Mouse (Mus musculus) kidney, postnatal 0 days (tissue): ENCODE measurements around the gene Lclat1. TPM values are rescaled to one million over a fixed set of nuclear protein-coding genes. Genes with fewer than 3 reads are reported as not detected.

ENCODE experiments used
- ATAC-seq: fragments of 200-750 bp; cut with Nextera tagmentation; replicated peaks from 2 replicates; pipeline ENCODE4 v1.8.0; 2017; ENCODE audit warnings: low read depth, moderate number of reproducible peaks, moderate TSS enrichment, moderate library complexity; ENCODE audit not compliant: low FRiP score
- DNase-seq: peaks from one replicate; pipeline ENCODE4 v3.0.0-alpha.2; 2016; ENCODE audit warnings: low spot score
- H3K27ac ChIP-seq: fragments of 300-500 bp; sonication (generic); 2 replicates; pipeline ENCODE4 v1.5.1; 2014; ENCODE audit warnings: mild to moderate bottlenecking
- H3K27me3 ChIP-seq: fragments of 300-500 bp; sonication (generic); 2 replicates; pipeline ENCODE4 v1.6.1; 2014; ENCODE audit warnings: low read length, mixed read lengths; ENCODE audit not compliant: insufficient read depth
- H3K36me3 ChIP-seq: fragments of 300-500 bp; sonication (generic); 2 replicates; pipeline ENCODE4 v1.6.1; 2014; ENCODE audit warnings: low read length, mixed read lengths; ENCODE audit not compliant: insufficient read depth
- H3K4me1 ChIP-seq: fragments of 300-500 bp; sonication (generic); replicated peaks from 2 replicates; pipeline ENCODE4 v1.6.1; 2014; ENCODE audit warnings: antibody characterized with exemption, low read length, mixed read lengths; ENCODE audit not compliant: insufficient read depth
- H3K4me2 ChIP-seq: fragments of 300-500 bp; sonication (generic); 2 replicates; pipeline ENCODE4 v1.6.1; 2014; ENCODE audit warnings: mild to moderate bottlenecking, low read length, moderate library complexity, mixed read lengths
- H3K4me3 ChIP-seq: fragments of 300-500 bp; sonication (generic); replicated peaks from 2 replicates; pipeline ENCODE4 v1.5.1; 2014; ENCODE audit warnings: low read depth, low read length
- H3K9ac ChIP-seq: fragments of 300-500 bp; sonication (generic); 2 replicates; pipeline ENCODE4 v1.6.1; 2014; ENCODE audit warnings: low read depth, low read length
- H3K9me3 ChIP-seq: fragments of 300-500 bp; sonication (generic); replicated peaks from 2 replicates; pipeline ENCODE4 v1.6.1; 2016; ENCODE audit warnings: low read length, inconsistent platforms, mixed read lengths
- CTCF ChIP-seq: IDR thresholded peaks from 2 replicates; pipeline ENCODE4 v1.5.1; 2016; ENCODE audit warnings: antibody characterized with exemption, low read depth, mild to moderate bottlenecking, moderate library complexity
- WGBS: fragments of 180-500 bp; shearing (Covaris S2); extraction: QIAGEN DNeasy Blood & Tissue Kit; methylation state at CpG from one replicate; pipeline ENCODE4 v1.1.7; 2014; 5-methylcytosine and 5-hydroxymethylcytosine counted together
- polyA plus RNA-seq: library from polyadenylated mRNA; unstranded; fragments of >200 nt; fragmentation: Nextera tagmentation; extraction: Ambion mirVana; gene quantifications from 2 replicates; pipeline ENCODE4 v1.2.1, GENCODE M21; 2015

Gene Lclat1
- polyA plus RNA-seq, 1 experiment from 2014 or later = 12.5 TPM

- DNase-seq (peak; percentile 94), ATAC-seq (peak; percentile 90)
- Histone ChIP-seq H3K4me3 (no peak overlapping the region), H3K27ac (peak overlapping the region; percentile 80), H3K9ac (no peak overlapping the region), H3K4me2 (no peak overlapping the region), H3K27me3 (no peaks in the 10 kb centered on the region), H3K36me3 (no peaks in the 10 kb centered on the region), H3K9me3 (no peaks in the 10 kb centered on the region), H3K4me1 (peaks cover 10% of the 10 kb centered on the region; the same call in 1 of the 2 replicates)
- no peak for TF ChIP-seq CTCF
- WGBS = 19% methylated on average over 8 of the region's 8 CpGs
Observed at GRCm38 (mm10) chr17:73072286-73072685, 35.5 kb upstream of the Lclat1 start.

GRCm38 (mm10) chr17:73074631-73075030, 33.2 kb upstream of the Lclat1 start:
- 79% methylated on average over 3 of the region's 3 CpGs for WGBS
- Histone ChIP-seq H3K4me1 (peaks cover 3% of the 10 kb centered on the region; the same call in 1 of the 2 replicates), H3K9ac (no peak overlapping the region), H3K9me3 (no peaks in the 10 kb centered on the region), H3K4me3 (no peak overlapping the region), H3K36me3 (no peaks in the 10 kb centered on the region), H3K27ac (peak overlapping the region; percentile 21; the same call in 1 of the 2 replicates), H3K4me2 (no peak overlapping the region), H3K27me3 (no peaks in the 10 kb centered on the region)
- DNase-seq = no peak
- TF ChIP-seq CTCF = no peak
- ATAC-seq = no peak

- ATAC-seq (no peak), DNase-seq (peak; percentile 91)
- TF ChIP-seq CTCF = no peak
- H3K9me3 ChIP-seq = no peaks in the 10 kb centered on the region
- H3K9ac ChIP-seq = no peak overlapping the region
- no peaks in the 10 kb centered on the region for H3K27me3 ChIP-seq
- 64% methylated on average over 9 of the region's 9 CpGs for WGBS
- peaks cover 3% of the 10 kb centered on the region; the same call in 1 of the 2 replicates for H3K4me1 ChIP-seq
- peak overlapping the region; percentile 21; the same call in 1 of the 2 replicates for H3K27ac ChIP-seq
- no peak overlapping the region for H3K4me3 ChIP-seq
- H3K36me3 ChIP-seq = no peaks in the 10 kb centered on the region
- H3K4me2 ChIP-seq = no peak overlapping the region
Observed at GRCm38 (mm10) chr17:73075238-73075890, 32.4 kb upstream of the Lclat1 start.

- Histone ChIP-seq H3K4me3 (no peak overlapping the region), H3K9me3 (no peaks in the 10 kb centered on the region), H3K9ac (no peak overlapping the region), H3K4me1 (0 out of 2 replicates have a peak, but pooled peaks cover 3% of the 10 kb centered on the region), H3K36me3 (no peaks in the 10 kb centered on the region), H3K27me3 (no peaks in the 10 kb centered on the region), H3K27ac (no peak overlapping the region), H3K4me2 (no peak overlapping the region)
- DNase-seq (no peak), ATAC-seq (no peak)
- 82% methylated on average over 3 of the region's 3 CpGs for WGBS
- TF ChIP-seq CTCF = no peak
Observed at GRCm38 (mm10) chr17:73077638-73078037, 30.1 kb upstream of the Lclat1 start.

GRCm38 (mm10) chr17:73081360-73082133, 26.2 kb upstream of the Lclat1 start:
- TF ChIP-seq CTCF = no peak
- Histone ChIP-seq H3K4me3 (no peak overlapping the region), H3K27ac (peak overlapping the region; percentile 31; the same call in 1 of the 2 replicates), H3K9ac (no peak overlapping the region), H3K27me3 (no peaks in the 10 kb centered on the region), H3K9me3 (no peaks in the 10 kb centered on the region), H3K4me1 (no peaks in the 10 kb centered on the region), H3K4me2 (no peak overlapping the region), H3K36me3 (no peaks in the 10 kb centered on the region)
- ATAC-seq = no peak
- WGBS = 35% methylated on average over 9 of the region's 9 CpGs
- no peak for DNase-seq

- Histone ChIP-seq H3K4me1 (no peaks in the 10 kb centered on the region), H3K27me3 (no peaks in the 10 kb centered on the region), H3K9ac (no peak overlapping the region), H3K4me2 (no peak overlapping the region), H3K9me3 (no peaks in the 10 kb centered on the region), H3K4me3 (no peak overlapping the region), H3K27ac (no peak overlapping the region), H3K36me3 (no peaks in the 10 kb centered on the region)
- DNase-seq = no peak
- no peak for TF ChIP-seq CTCF
- WGBS = 72% methylated on average over 4 of the region's 4 CpGs
- no peak for ATAC-seq
Observed at GRCm38 (mm10) chr17:73082506-73083196, 25.1 kb upstream of the Lclat1 start.
